Mouse (Mus musculus): ENCODE data around the gene Fbxl15. TPM values are rescaled to one million over a fixed set of nuclear protein-coding genes. Genes with fewer than 3 reads are reported as not detected.

Fbxl15 gene
- polyA plus RNA-seq (2011; ENCODE audit: insufficient read depth, insufficient read length, low read depth, missing spikeins), result 1.1 TPM in 2 replicates

GRCm38 (mm10) chr19:46328081-46329030, at the start of gene Fbxl15:
Fbxl15 (plus strand) TSS chr19:46328184.
- no peak within 1 kb of the TSS for H3K27ac ChIP-seq (ENCODE audit: insufficient read depth, low read length)
- no peaks in the 10 kb centered on the region; the same call in 1 of the 2 replicates for H3K36me3 ChIP-seq (ENCODE audit: control insufficient read depth, insufficient read depth, low read length, poor library complexity, severe bottlenecking)
- H3K27me3 ChIP-seq (ENCODE audit: control insufficient read depth, insufficient read depth, low read length, poor library complexity, severe bottlenecking), result no peaks in the 10 kb centered on the region
- H3K9ac ChIP-seq (ENCODE audit: low read depth, poor library complexity, severe bottlenecking), result peak within 1 kb of the TSS; percentile 19
- TF ChIP-seq EP300 (IDR thresholded peaks at IDR 0.05; ENCODE audit: insufficient read depth, low read depth, low read length) (no peak), CTCF (IDR thresholded peaks at IDR 0.05; ENCODE audit: low read depth, low read length) (no peak), POLR2A (IDR thresholded peaks at IDR 0.05; ENCODE audit: insufficient read depth, low read length) (peak; percentile 91)
- H3K4me1 ChIP-seq (ENCODE audit: control insufficient read depth, insufficient read depth, low read length), result no peaks in the 10 kb centered on the region
- H3K4me3 ChIP-seq (ENCODE audit: low read depth, low read length), result peak within 1 kb of the TSS; percentile 91
- H3K9me3 ChIP-seq (replicated peaks; ENCODE audit: control insufficient read depth, insufficient read depth, low read length, poor library complexity, severe bottlenecking), result no peaks in the 10 kb centered on the region

- no peak overlapping the region for H3K27ac ChIP-seq (ENCODE audit: insufficient read depth, low read length)
- no peaks in the 10 kb centered on the region for H3K9me3 ChIP-seq (replicated peaks; ENCODE audit: control insufficient read depth, insufficient read depth, low read length, poor library complexity, severe bottlenecking)
- no peaks in the 10 kb centered on the region for H3K4me1 ChIP-seq (ENCODE audit: control insufficient read depth, insufficient read depth, low read length)
- H3K36me3 ChIP-seq (ENCODE audit: control insufficient read depth, insufficient read depth, low read length, poor library complexity, severe bottlenecking), result no peaks in the 10 kb centered on the region; the same call in 1 of the 2 replicates
- H3K9ac ChIP-seq (ENCODE audit: low read depth, poor library complexity, severe bottlenecking), result no peak overlapping the region
- TF ChIP-seq POLR2A (IDR thresholded peaks at IDR 0.05; ENCODE audit: insufficient read depth, low read length) (no peak), CTCF (IDR thresholded peaks at IDR 0.05; ENCODE audit: low read depth, low read length) (peak; percentile 51)
- no peaks in the 10 kb centered on the region for H3K27me3 ChIP-seq (ENCODE audit: control insufficient read depth, insufficient read depth, low read length, poor library complexity, severe bottlenecking)
- H3K4me3 ChIP-seq (ENCODE audit: low read depth, low read length), result no peak overlapping the region
These were observed 45.7 kb upstream of the Fbxl15 start for GRCm38 (mm10) chr19:46282081-46282849.

DNA sequence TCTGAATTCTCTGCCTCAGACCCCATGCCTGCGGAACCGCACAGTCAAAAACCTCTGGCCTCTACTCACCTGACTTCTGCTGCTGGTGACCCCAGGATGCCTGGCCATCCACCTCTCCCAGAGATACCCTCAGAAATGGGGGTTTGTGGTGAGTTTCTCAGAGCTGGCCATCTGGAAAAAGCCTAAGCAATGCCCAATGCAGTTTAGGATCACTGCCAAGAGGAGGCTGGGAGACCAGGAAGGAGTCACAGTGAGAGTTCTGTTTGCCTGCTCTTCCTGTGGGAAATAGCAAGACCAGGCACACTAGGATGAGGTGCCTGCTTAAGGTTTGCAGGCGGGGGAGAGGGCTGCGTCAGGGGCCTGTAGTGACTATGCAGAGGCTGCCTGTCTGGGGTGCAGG, 43.3 kb upstream of the Fbxl15 start:
- H3K4me3 ChIP-seq (ENCODE audit: low read depth, low read length), result no peak overlapping the region
- no peak overlapping the region for H3K9ac ChIP-seq (ENCODE audit: low read depth, poor library complexity, severe bottlenecking)
- H3K9me3 ChIP-seq (replicated peaks; ENCODE audit: control insufficient read depth, insufficient read depth, low read length, poor library complexity, severe bottlenecking), result no peaks in the 10 kb centered on the region
- H3K36me3 ChIP-seq (ENCODE audit: control insufficient read depth, insufficient read depth, low read length, poor library complexity, severe bottlenecking), result no peaks in the 10 kb centered on the region; the same call in 1 of the 2 replicates
- no peaks in the 10 kb centered on the region for H3K4me1 ChIP-seq (ENCODE audit: control insufficient read depth, insufficient read depth, low read length)
- H3K27ac ChIP-seq (ENCODE audit: insufficient read depth, low read length), result no peak overlapping the region
- H3K27me3 ChIP-seq (ENCODE audit: control insufficient read depth, insufficient read depth, low read length, poor library complexity, severe bottlenecking), result no peaks in the 10 kb centered on the region
- TF ChIP-seq CTCF (IDR thresholded peaks at IDR 0.05; ENCODE audit: low read depth, low read length) (no peak), EP300 (IDR thresholded peaks at IDR 0.05; ENCODE audit: insufficient read depth, low read depth, low read length) (no peak), POLR2A (IDR thresholded peaks at IDR 0.05; ENCODE audit: insufficient read depth, low read length) (no peak)

- no peak for TF ChIP-seq POLR2A (IDR thresholded peaks at IDR 0.05; ENCODE audit: insufficient read depth, low read length)
- no peak for TF ChIP-seq EP300 (IDR thresholded peaks at IDR 0.05; ENCODE audit: insufficient read depth, low read depth, low read length)
- TF ChIP-seq CTCF (IDR thresholded peaks at IDR 0.05; ENCODE audit: low read depth, low read length), result no peak
- Histone ChIP-seq H3K27ac (ENCODE audit: insufficient read depth, low read length) (no peak overlapping the region), H3K9me3 (replicated peaks; ENCODE audit: control insufficient read depth, insufficient read depth, low read length, poor library complexity, severe bottlenecking) (no peaks in the 10 kb centered on the region), H3K27me3 (ENCODE audit: control insufficient read depth, insufficient read depth, low read length, poor library complexity, severe bottlenecking) (no peaks in the 10 kb centered on the region), H3K36me3 (ENCODE audit: control insufficient read depth, insufficient read depth, low read length, poor library complexity, severe bottlenecking) (no peaks in the 10 kb centered on the region; the same call in 1 of the 2 replicates), H3K9ac (ENCODE audit: low read depth, poor library complexity, severe bottlenecking) (no peak overlapping the region), H3K4me3 (ENCODE audit: low read depth, low read length) (no peak overlapping the region), H3K4me1 (ENCODE audit: control insufficient read depth, insufficient read depth, low read length) (no peaks in the 10 kb centered on the region)
These were observed 42.4 kb upstream of the Fbxl15 start for GRCm38 (mm10) chr19:46285631-46286030.

GRCm38 (mm10) chr19:46286047-46286446, 41.9 kb upstream of the Fbxl15 start:
- H3K36me3 ChIP-seq (ENCODE audit: control insufficient read depth, insufficient read depth, low read length, poor library complexity, severe bottlenecking), result no peaks in the 10 kb centered on the region; the same call in 1 of the 2 replicates
- TF ChIP-seq POLR2A (IDR thresholded peaks at IDR 0.05; ENCODE audit: insufficient read depth, low read length), result no peak
- no peak for TF ChIP-seq EP300 (IDR thresholded peaks at IDR 0.05; ENCODE audit: insufficient read depth, low read depth, low read length)
- TF ChIP-seq CTCF (IDR thresholded peaks at IDR 0.05; ENCODE audit: low read depth, low read length), result no peak
- no peak overlapping the region for H3K4me3 ChIP-seq (ENCODE audit: low read depth, low read length)

More at GRCm38 (mm10) chr19:46286047-46286446, 41.9 kb upstream of the Fbxl15 start:
- H3K4me1 ChIP-seq (ENCODE audit: control insufficient read depth, insufficient read depth, low read length), result no peaks in the 10 kb centered on the region
- no peak overlapping the region for H3K9ac ChIP-seq (ENCODE audit: low read depth, poor library complexity, severe bottlenecking)
- no peaks in the 10 kb centered on the region for H3K27me3 ChIP-seq (ENCODE audit: control insufficient read depth, insufficient read depth, low read length, poor library complexity, severe bottlenecking)
- H3K9me3 ChIP-seq (replicated peaks; ENCODE audit: control insufficient read depth, insufficient read depth, low read length, poor library complexity, severe bottlenecking), result no peaks in the 10 kb centered on the region
- no peak overlapping the region for H3K27ac ChIP-seq (ENCODE audit: insufficient read depth, low read length)

Data from ES-Bruce4 (cell line).